In the genomic region with DNA sequence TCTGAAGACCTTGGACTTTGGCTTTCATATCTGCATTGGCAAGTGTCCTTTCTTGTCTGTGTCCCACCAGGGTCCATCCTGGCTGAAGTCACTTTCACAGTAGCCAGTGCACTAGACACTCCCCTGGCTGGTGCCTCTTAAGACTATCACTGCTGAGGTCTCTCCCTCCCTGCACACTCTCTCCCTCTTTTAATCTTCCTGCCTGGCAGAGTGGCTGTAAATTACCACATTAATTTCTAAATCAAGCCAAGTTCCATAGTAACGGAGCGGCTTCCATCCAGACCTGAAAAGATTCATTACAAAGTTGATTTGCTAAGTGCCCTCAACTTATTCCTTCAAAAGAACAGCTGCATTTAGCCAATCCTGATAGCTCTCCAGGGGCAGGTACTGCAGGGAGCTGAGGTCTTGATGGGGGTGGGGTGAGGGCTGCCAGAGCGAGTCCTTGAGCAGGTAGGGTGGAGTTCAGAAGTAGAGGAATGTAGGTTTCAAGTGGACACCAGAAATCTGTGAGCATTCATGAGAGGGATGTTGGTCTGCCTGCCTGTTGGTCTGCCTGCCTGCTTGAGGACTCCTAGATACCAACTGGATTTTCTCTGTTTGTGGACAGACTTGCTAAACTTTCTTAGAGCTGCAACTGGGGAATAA, we compare ENCODE assay signal across 19 mouse cellular contexts.
A peak's percentile ranks its signal among the peaks of the same experiment; 100 is the strongest.
DNase-seq lines count a peak whose midpoint lies in the region; ATAC-seq and TF ChIP-seq lines count a peak whose summit lies in the region.
"Had no signal": no experiment of that assay in that cellular context is flagged by ENCODE, and none has a peak within 500 bp of the region (broad histone marks: within the 10 kb centered on the region; RNA-seq: fewer than 3 reads in every experiment).

No protein-coding gene starts in this region.

- H3K79me2 ChIP-seq in heart, adult 2 months (replicated peaks; ENCODE audit: control insufficient read depth, insufficient read depth, low read length): no peaks in the 10 kb centered on the region

- ATAC-seq in lung, embryonic 15.5 days (ENCODE audit: borderline replicate concordance, extremely low read depth, low FRiP score, low TSS enrichment): peak; percentile 79
- ATAC-seq in neural tube, embryonic 13.5 days (ENCODE audit: low read depth): peak; percentile 30; the same call in 1 of the 2 replicates
- ATAC-seq: forebrain, embryonic 13.5 days; intestine, embryonic 16.5 days had no signal

- no peak for TF ChIP-seq CTCF in heart, adult 2 months (IDR thresholded peaks at IDR 0.05)
- no peak for TF ChIP-seq CTCF in brain, embryonic 14.5 days (IDR thresholded peaks at IDR 0.05; ENCODE audit: borderline replicate concordance, extremely low read depth, insufficient read depth, insufficient read length)

- no peaks in the 10 kb centered on the region for H3K27me3 ChIP-seq in heart, adult 2 months (ENCODE audit: control insufficient read depth, insufficient read depth, low read length)
- no peaks in the 10 kb centered on the region for H3K27me3 ChIP-seq in lung, embryonic 15.5 days
- H3K27me3 ChIP-seq in neural tube, embryonic 13.5 days: no peaks in the 10 kb centered on the region
- H3K27me3 ChIP-seq: embryonic facial prominence, embryonic 13.5 days; forebrain, embryonic 13.5 days; heart, embryonic 12.5 days had no signal

- H3K9ac ChIP-seq in heart, adult 2 months (ENCODE audit: low read depth, low read length): no peak overlapping the region
- no peak overlapping the region for H3K9ac ChIP-seq in lung, embryonic 15.5 days
- H3K9ac ChIP-seq in neural tube, embryonic 13.5 days: no peak overlapping the region
- H3K9ac ChIP-seq: embryonic facial prominence, embryonic 13.5 days; forebrain, embryonic 13.5 days; heart, embryonic 12.5 days had no signal

- H3K27ac ChIP-seq in heart, adult 2 months: no peak overlapping the region
- no peak overlapping the region; the same call in 1 of the 2 replicates for H3K27ac ChIP-seq in lung, embryonic 15.5 days
- 0 out of 2 replicates have a peak overlapping the region, but pooled peaks have one; percentile 52 for H3K27ac ChIP-seq in neural tube, embryonic 13.5 days (replicated peaks)
- H3K27ac ChIP-seq: embryonic facial prominence, embryonic 13.5 days; forebrain, embryonic 13.5 days; hindbrain, embryonic 10.5 days had no signal

- intact Hi-C loops in heart, adult 2 months (cut with DNase I): no loop called here

- no peak overlapping the region for H3K4me3 ChIP-seq in heart, adult 2 months
- H3K4me3 ChIP-seq in lung, embryonic 15.5 days: no peak overlapping the region
- H3K4me3 ChIP-seq in neural tube, embryonic 13.5 days: no peak overlapping the region
- H3K4me3 ChIP-seq: embryonic facial prominence, embryonic 13.5 days; forebrain, embryonic 13.5 days; heart, embryonic 12.5 days; hindbrain, embryonic 10.5 days had no signal

- no peak for TF ChIP-seq EP300 in heart, adult 2 months (IDR thresholded peaks at IDR 0.05; ENCODE audit: insufficient read depth, low read depth, low read length)

- no peak overlapping the region for H3K4me2 ChIP-seq in lung, embryonic 15.5 days
- H3K4me2 ChIP-seq in neural tube, embryonic 13.5 days: no peak overlapping the region
- H3K4me2 ChIP-seq: embryonic facial prominence, embryonic 13.5 days; forebrain, embryonic 13.5 days; heart, embryonic 12.5 days had no signal

- peak; percentile 67 for DNase-seq in heart, adult 11 months
- no peak for DNase-seq in heart, adult 2 months
- DNase-seq in lung, adult 18-20 months: no peak
- no peak for DNase-seq in neural tube, embryonic 10.5 days (ENCODE audit: extremely low spot score, low spot score)
- peak; percentile 56 for DNase-seq in brain, embryonic 14.5 days (ENCODE audit: low read depth)
- DNase-seq in testis, postnatal 14 days (ENCODE audit: low spot score): no peak
- DNase-seq: adrenal gland, adult 2 months; adrenal gland, postnatal 36 days; cerebellum, adult 11-12 months; cerebellum, adult 9-10 months; cerebellum, postnatal 25 days; gastrocnemius, postnatal 10 days had no signal

- TF ChIP-seq POLR2A in heart, adult 2 months (IDR thresholded peaks at IDR 0.05; ENCODE audit: insufficient read depth, low read depth, low read length): no peak
- no peak for TF ChIP-seq POLR2A in brain, embryonic 14.5 days (IDR thresholded peaks at IDR 0.05; ENCODE audit: borderline replicate concordance, extremely low read depth, insufficient read depth, insufficient read length, poor library complexity, severe bottlenecking)

- 63% methylated on average over 3 of the region's 3 CpGs for WGBS in heart, adult 2 months
- WGBS in lung, embryonic 15.5 days: 49% methylated on average over 3 of the region's 3 CpGs
- WGBS in neural tube, embryonic 13.5 days: 26% methylated on average over 3 of the region's 3 CpGs

- no peaks in the 10 kb centered on the region for H3K4me1 ChIP-seq in heart, adult 2 months (ENCODE audit: control insufficient read depth, insufficient read depth, low read length)
- peaks cover 3% of the 10 kb centered on the region; the same call in 1 of the 2 replicates for H3K4me1 ChIP-seq in lung, embryonic 15.5 days
- H3K4me1 ChIP-seq in neural tube, embryonic 13.5 days (replicated peaks): peaks cover 29% of the 10 kb centered on the region

- H3K9me3 ChIP-seq in lung, embryonic 15.5 days: no peaks in the 10 kb centered on the region
- no peaks in the 10 kb centered on the region for H3K9me3 ChIP-seq in neural tube, embryonic 13.5 days
- H3K9me3 ChIP-seq: embryonic facial prominence, embryonic 13.5 days; forebrain, embryonic 13.5 days; heart, embryonic 12.5 days; hindbrain, embryonic 10.5 days had no signal

- no peaks in the 10 kb centered on the region for H3K36me3 ChIP-seq in heart, adult 2 months (ENCODE audit: control insufficient read depth, insufficient read depth, low read length)
- H3K36me3 ChIP-seq in lung, embryonic 15.5 days: no peaks in the 10 kb centered on the region
- no peaks in the 10 kb centered on the region for H3K36me3 ChIP-seq in neural tube, embryonic 13.5 days
- H3K36me3 ChIP-seq: embryonic facial prominence, embryonic 13.5 days; heart, embryonic 12.5 days; hindbrain, embryonic 10.5 days had no signal

Comparison
In these comparisons a context has a peak if more than half of its experiments do, and no peak if none do; other contexts are left out.
1. DNase-seq: peak in heart, adult 11 months (single experiment) and brain, embryonic 14.5 days (single experiment); none in heart, adult 2 months (0 of 2), lung, adult 18-20 months (0 of 2), neural tube, embryonic 10.5 days (single experiment) and testis, postnatal 14 days (single experiment).